In the genomic region with DNA sequence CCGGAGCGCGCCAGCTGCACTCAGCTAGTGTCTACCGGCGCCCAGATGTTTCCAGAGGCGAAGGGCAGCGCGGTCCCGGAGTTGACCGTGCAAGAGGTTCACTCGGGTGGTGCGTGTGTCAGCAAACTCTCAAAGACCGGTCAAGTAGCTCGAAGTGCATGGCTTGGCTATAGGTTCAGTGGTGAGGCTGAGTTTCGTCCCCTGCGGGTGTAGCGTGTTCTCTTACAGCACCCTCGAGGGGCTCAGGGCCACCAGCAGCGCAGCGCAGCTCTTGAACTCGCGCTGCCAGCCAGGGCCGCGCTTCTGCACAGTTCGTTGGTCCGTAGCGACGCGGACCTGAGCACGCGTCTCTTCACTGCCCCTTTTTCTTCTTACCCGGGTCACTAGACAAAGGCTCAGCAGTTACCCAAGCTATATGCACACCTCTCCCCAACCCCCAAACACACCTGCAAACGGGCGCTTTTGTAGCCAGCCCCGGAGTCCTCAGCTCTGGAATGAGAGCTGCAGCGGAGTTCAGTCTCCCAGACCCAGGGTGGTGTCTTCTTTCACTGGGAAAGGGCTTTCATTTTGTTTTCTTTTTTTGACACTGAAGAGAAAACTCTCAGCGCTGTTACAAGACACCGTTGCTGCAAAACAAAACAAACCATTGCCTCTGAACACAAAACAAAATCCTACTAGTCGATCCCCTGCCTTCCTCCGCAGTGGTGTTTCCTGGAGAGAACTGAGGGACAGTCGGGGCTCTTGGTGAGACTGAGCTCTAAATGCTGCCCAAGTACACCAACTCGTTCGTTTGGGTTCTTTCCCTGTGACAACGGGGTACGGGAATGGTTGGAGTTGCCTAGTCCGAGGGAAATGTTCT, we compare ENCODE assay signal across 8 mouse cellular contexts. TPM values are rescaled to one million over a fixed set of nuclear protein-coding genes. Genes with fewer than 3 reads are reported as not detected.
DNase-seq lines count a peak whose midpoint lies in the region; ATAC-seq and TF ChIP-seq lines count a peak whose summit lies in the region.

No protein-coding gene starts in this region.

- H3K4me2 ChIP-seq in embryonic facial prominence, embryonic 13.5 days: peak overlapping the region; percentile 69
- H3K4me2 ChIP-seq in hindbrain, embryonic 11.5 days (replicated peaks; ENCODE audit: low read depth, low read length): peak overlapping the region; percentile 94
- peak overlapping the region; percentile 56 for H3K4me2 ChIP-seq in liver, embryonic 11.5 days

- H3K4me1 ChIP-seq in embryonic facial prominence, embryonic 13.5 days: peaks cover 57% of the 10 kb centered on the region
- H3K4me1 ChIP-seq in hindbrain, embryonic 11.5 days (replicated peaks; ENCODE audit: control insufficient read depth, insufficient read depth, low read length): 0 out of 2 replicates have a peak, but pooled peaks cover 4% of the 10 kb centered on the region
- H3K4me1 ChIP-seq in liver, embryonic 11.5 days (replicated peaks; ENCODE audit: control insufficient read depth, insufficient read depth, low read length): peaks cover 5% of the 10 kb centered on the region; the same call in 1 of the 2 replicates

- H3K27me3 ChIP-seq in embryonic facial prominence, embryonic 13.5 days: peaks cover 38% of the 10 kb centered on the region
- H3K27me3 ChIP-seq in hindbrain, embryonic 11.5 days (ENCODE audit: control insufficient read depth, insufficient read depth, low read length): peaks cover 39% of the 10 kb centered on the region
- H3K27me3 ChIP-seq in liver, embryonic 11.5 days (replicated peaks; ENCODE audit: control insufficient read depth, insufficient read depth, low read length): peaks cover 53% of the 10 kb centered on the region

- no peak for DNase-seq in gastrocnemius, adult 2 months
- DNase-seq in gastrocnemius, postnatal 25 days: no peak
- peak; percentile 50 for DNase-seq in ES-CJ7 (ENCODE audit: low read depth, low spot score)
- peak; percentile 70 for DNase-seq in hindbrain, embryonic 11.5 days (ENCODE audit: low spot score)
- DNase-seq in liver, embryonic 11.5 days (ENCODE audit: low spot score): peak; percentile 47
- DNase-seq in retina, postnatal 1 day: peak; percentile 45

- TF ChIP-seq CTCF in gastrocnemius, adult 2 months (IDR thresholded peaks at IDR 0.05): no peak

- peak overlapping the region; percentile 87 for H3K9ac ChIP-seq in embryonic facial prominence, embryonic 13.5 days
- peak overlapping the region; percentile 4 for H3K9ac ChIP-seq in hindbrain, embryonic 11.5 days (ENCODE audit: low read depth, low read length)
- peak overlapping the region; percentile 71 for H3K9ac ChIP-seq in liver, embryonic 11.5 days (ENCODE audit: low read depth, low read length)

- no peak for ATAC-seq in embryonic facial prominence, embryonic 13.5 days (ENCODE audit: insufficient number of reproducible peaks, insufficient read depth, low FRiP score, low TSS enrichment, low read depth)
- 0 out of 2 replicates have a peak, but pooled peaks have one; percentile 16 for ATAC-seq in hindbrain, embryonic 11.5 days (ENCODE audit: low FRiP score)
- 0 out of 2 replicates have a peak, but pooled peaks have one; percentile 4 for ATAC-seq in liver, embryonic 11.5 days (replicated peaks; ENCODE audit: low FRiP score)
- no peak for ATAC-seq in monocyte, adult 5-6 weeks (replicated peaks; ENCODE audit: insufficient number of reproducible peaks, low FRiP score, low TSS enrichment, poor library complexity, severe bottlenecking)

- intact Hi-C loops in gastrocnemius, adult 2 months (cut with DNase I): loop anchor here (5.0 to 10.0 kb wide), 3 partner anchors 202 to 518 kb away; no protein-coding TSS in a partner anchor

- under 1% methylated on average over 46 of the region's 46 CpGs for WGBS in embryonic facial prominence, embryonic 13.5 days
- WGBS in hindbrain, embryonic 11.5 days: under 1% methylated on average over 46 of the region's 46 CpGs
- WGBS in liver, embryonic 11.5 days: 1% methylated on average over 46 of the region's 46 CpGs

- peaks cover 19% of the 10 kb centered on the region for H3K36me3 ChIP-seq in embryonic facial prominence, embryonic 13.5 days
- H3K36me3 ChIP-seq in hindbrain, embryonic 11.5 days (ENCODE audit: control insufficient read depth, insufficient read depth, low read length): no peaks in the 10 kb centered on the region
- no peaks in the 10 kb centered on the region; the same call in 1 of the 2 replicates for H3K36me3 ChIP-seq in liver, embryonic 11.5 days (ENCODE audit: control insufficient read depth, insufficient read depth, low read length)

- H3K9me3 ChIP-seq in embryonic facial prominence, embryonic 13.5 days: no peaks in the 10 kb centered on the region
- no peaks in the 10 kb centered on the region for H3K9me3 ChIP-seq in hindbrain, embryonic 11.5 days (ENCODE audit: control insufficient read depth, low read length)
- H3K9me3 ChIP-seq in liver, embryonic 11.5 days (ENCODE audit: control insufficient read depth, low read length): no peaks in the 10 kb centered on the region

- peak overlapping the region; percentile 86 for H3K4me3 ChIP-seq in gastrocnemius, adult 2 months
- H3K4me3 ChIP-seq in embryonic facial prominence, embryonic 13.5 days: peak overlapping the region; percentile 76
- H3K4me3 ChIP-seq in hindbrain, embryonic 11.5 days (ENCODE audit: low read depth, low read length): peak overlapping the region; percentile 59
- H3K4me3 ChIP-seq in liver, embryonic 11.5 days (ENCODE audit: low read depth, low read length): peak overlapping the region; percentile 62

- peak overlapping the region; percentile 92 for H3K27ac ChIP-seq in gastrocnemius, adult 2 months
- H3K27ac ChIP-seq in embryonic facial prominence, embryonic 13.5 days: peak overlapping the region; percentile 84
- H3K27ac ChIP-seq in hindbrain, embryonic 11.5 days (ENCODE audit: low read depth, low read length): no peak overlapping the region
- H3K27ac ChIP-seq in liver, embryonic 11.5 days (ENCODE audit: low read depth, low read length): peak overlapping the region; percentile 52; the same call in 1 of the 2 replicates

RNA-seq across cellular contexts. Expression of a gene that starts 0.9 kb away (rescaled TPM):
- 10 to 100 TPM; 41.3 to 61.9 TPM for total RNA-seq in gastrocnemius, adult 2 months (2021)
- total RNA-seq in gastrocnemius, postnatal 25 days (2021): 10 to 100 TPM; 38.5 to 47.4 TPM
- polyA plus RNA-seq in embryonic facial prominence, embryonic 13.5 days (2015; fragmentation: Nextera tagmentation; extraction: Ambion mirVana): 206 and 279 TPM in 2 replicates
- polyA plus RNA-seq in hindbrain, embryonic 11.5 days (2014; fragmentation: Nextera tagmentation; extraction: Ambion mirVana): 62.2 and 65.1 TPM in 2 replicates
- polyA plus RNA-seq in liver, embryonic 11.5 days (2014; fragmentation: Nextera tagmentation; extraction: Ambion mirVana): 66.6 and 69.8 TPM in 2 replicates
- not detected in 3 replicates for total RNA-seq in monocyte, adult 5-6 weeks (2017)

Comparison
In these comparisons a context has a peak if more than half of its experiments do, and no peak if none do; other contexts are left out.
1. DNase-seq: peak in ES-CJ7 (single experiment), hindbrain, embryonic 11.5 days (single experiment), liver, embryonic 11.5 days (single experiment) and retina, postnatal 1 day (single experiment); none in gastrocnemius, adult 2 months (single experiment) and gastrocnemius, postnatal 25 days (single experiment).
2. ATAC-seq: peak in hindbrain, embryonic 11.5 days (single experiment) and liver, embryonic 11.5 days (single experiment); none in embryonic facial prominence, embryonic 13.5 days (single experiment) and monocyte, adult 5-6 weeks (single experiment).
3. H3K9ac ChIP-seq: peak in every context shown above with its lines; median percentile 87 in embryonic facial prominence, embryonic 13.5 days; 71 in liver, embryonic 11.5 days; 4 in hindbrain, embryonic 11.5 days.
4. RNA of a gene that starts 0.9 kb away (total RNA-seq): 41.3 to 61.9 TPM in gastrocnemius, adult 2 months and 38.5 to 47.4 TPM in gastrocnemius, postnatal 25 days; not detected in monocyte, adult 5-6 weeks; every median in the first group is over 10 times any median in the second.
5. Peak in every context shown above with its lines, with median percentiles within 50 percentile points of each other: H3K4me3 ChIP-seq and H3K4me2 ChIP-seq.